Mouse (Mus musculus) hindbrain, embryonic 16.5 days (tissue): ENCODE data around the gene Fgf9. TPM values are rescaled to one million over a fixed set of nuclear protein-coding genes. Genes with fewer than 3 reads are reported as not detected.
A peak's percentile ranks its signal among the peaks of the same experiment; 100 is the strongest.

Experiments
- ATAC-seq: fragments of 200-750 bp; cut with Nextera tagmentation; 2 replicates; pipeline ENCODE4 v1.8.0; 2017; ENCODE audit warnings: moderate TSS enrichment, moderate library complexity
- H3K27ac ChIP-seq: fragments of 300-500 bp; sonication (generic); 2 replicates; pipeline ENCODE4 v1.5.1; 2014; ENCODE audit warnings: low read depth, mild to moderate bottlenecking, control low read depth, low read length, moderate library complexity
- H3K27me3 ChIP-seq: fragments of 300-500 bp; sonication (generic); replicated peaks from 2 replicates; pipeline ENCODE4 v1.6.1; 2014; ENCODE audit warnings: low read length; ENCODE audit not compliant: control insufficient read depth, insufficient read depth
- H3K36me3 ChIP-seq: fragments of 300-500 bp; sonication (generic); 2 replicates; pipeline ENCODE4 v1.6.1; 2014; ENCODE audit warnings: mild to moderate bottlenecking, low read length, moderate library complexity, mixed read lengths; ENCODE audit not compliant: control insufficient read depth, insufficient read depth
- H3K4me1 ChIP-seq: fragments of 300-500 bp; sonication (generic); 2 replicates; pipeline ENCODE4 v1.6.1; 2014; ENCODE audit warnings: low read depth, low read length; ENCODE audit not compliant: control insufficient read depth, insufficient read depth
- H3K4me2 ChIP-seq: fragments of 300-500 bp; sonication (generic); 2 replicates; pipeline ENCODE4 v1.6.1; 2014; ENCODE audit warnings: mild to moderate bottlenecking, low read length, control low read depth, moderate library complexity
- H3K4me3 ChIP-seq: fragments of 300-500 bp; sonication (generic); 2 replicates; pipeline ENCODE4 v1.5.1; 2014; ENCODE audit warnings: mild to moderate bottlenecking, low read length, control low read depth, moderate library complexity
- H3K9ac ChIP-seq: fragments of 300-500 bp; sonication (generic); 2 replicates; pipeline ENCODE4 v1.6.1; 2014; ENCODE audit warnings: low read depth, mild to moderate bottlenecking, control low read depth, low read length, moderate library complexity
- H3K9me3 ChIP-seq: fragments of 300-500 bp; sonication (generic); 2 replicates; pipeline ENCODE4 v1.6.1; 2014; ENCODE audit warnings: mild to moderate bottlenecking, low read length, moderate library complexity; ENCODE audit not compliant: control insufficient read depth
- WGBS: fragments of 180-500 bp; shearing (Covaris S2); extraction: QIAGEN DNeasy Blood & Tissue Kit; methylation state at CpG from one replicate; pipeline ENCODE4 v1.1.7; 2014; 5-methylcytosine and 5-hydroxymethylcytosine counted together
- polyA plus RNA-seq: library from polyadenylated mRNA; unstranded; fragments of >200 nt; fragmentation: Nextera tagmentation; extraction: Ambion mirVana; gene quantifications from 2 replicates; pipeline ENCODE4 v1.2.1, GENCODE M21; 2015

The Fgf9 gene
- polyA plus RNA-seq, 1 experiment from 2014 or later = 31.8 TPM

- Histone ChIP-seq H3K27ac (no peak overlapping the region), H3K9me3 (no peaks in the 10 kb centered on the region), H3K4me1 (peaks cover under 1% of the 10 kb centered on the region), H3K4me2 (no peak overlapping the region), H3K27me3 (no peaks in the 10 kb centered on the region), H3K9ac (no peak overlapping the region), H3K36me3 (peaks cover 5% of the 10 kb centered on the region), H3K4me3 (no peak overlapping the region)
- 62% methylated on average over 1 of the region's 1 CpGs for WGBS
- ATAC-seq = no peak
Measured at GRCm38 (mm10) chr14:58081955-58082354, 11.6 kb downstream of the Fgf9 start.

GRCm38 (mm10) chr14:58084240-58084639 is 13.9 kb downstream of the Fgf9 start:
- 96% methylated on average over 3 of the region's 3 CpGs for WGBS
- no peaks in the 10 kb centered on the region for H3K27me3 ChIP-seq
- peaks cover 5% of the 10 kb centered on the region for H3K36me3 ChIP-seq
- H3K4me2 ChIP-seq = no peak overlapping the region
- H3K4me1 ChIP-seq = peaks cover 3% of the 10 kb centered on the region
- H3K9ac ChIP-seq = no peak overlapping the region
- H3K27ac ChIP-seq = no peak overlapping the region
- H3K4me3 ChIP-seq = no peak overlapping the region
- ATAC-seq = no peak
- no peaks in the 10 kb centered on the region for H3K9me3 ChIP-seq

- WGBS = 33% methylated on average over 4 of the region's 4 CpGs
- H3K27me3 ChIP-seq = no peaks in the 10 kb centered on the region
- H3K4me2 ChIP-seq = no peak overlapping the region
- peaks cover 3% of the 10 kb centered on the region for H3K4me1 ChIP-seq
- H3K36me3 ChIP-seq = peaks cover 5% of the 10 kb centered on the region
- H3K4me3 ChIP-seq = no peak overlapping the region
- no peak for ATAC-seq
- no peak overlapping the region for H3K27ac ChIP-seq
- no peaks in the 10 kb centered on the region for H3K9me3 ChIP-seq
- H3K9ac ChIP-seq = no peak overlapping the region
Measured at GRCm38 (mm10) chr14:58087326-58087725, 17.0 kb downstream of the Fgf9 start.

- Histone ChIP-seq H3K9me3 (no peaks in the 10 kb centered on the region), H3K9ac (no peak overlapping the region), H3K27me3 (no peaks in the 10 kb centered on the region), H3K4me2 (no peak overlapping the region), H3K4me3 (no peak overlapping the region), H3K27ac (no peak overlapping the region), H3K4me1 (peaks cover 3% of the 10 kb centered on the region), H3K36me3 (no peaks in the 10 kb centered on the region)
- WGBS = 86% methylated on average over 5 of the region's 5 CpGs
- no peak for ATAC-seq
Measured at GRCm38 (mm10) chr14:58089486-58089885, 19.1 kb downstream of the Fgf9 start.

- 70% methylated on average over 10 of the region's 10 CpGs for WGBS
- Histone ChIP-seq H3K27ac (no peak overlapping the region), H3K36me3 (no peaks in the 10 kb centered on the region), H3K9ac (no peak overlapping the region), H3K27me3 (no peaks in the 10 kb centered on the region), H3K4me2 (no peak overlapping the region), H3K9me3 (no peaks in the 10 kb centered on the region), H3K4me3 (no peak overlapping the region), H3K4me1 (peaks cover 3% of the 10 kb centered on the region)
- ATAC-seq = no peak
Measured at GRCm38 (mm10) chr14:58091321-58091720, 21.0 kb downstream of the Fgf9 start.

GRCm38 (mm10) chr14:58099599-58099998 is 29.3 kb downstream of the Fgf9 start:
- Histone ChIP-seq H3K27ac (no peak overlapping the region), H3K9ac (no peak overlapping the region), H3K4me3 (no peak overlapping the region), H3K4me2 (no peak overlapping the region), H3K9me3 (no peaks in the 10 kb centered on the region), H3K27me3 (no peaks in the 10 kb centered on the region), H3K4me1 (no peaks in the 10 kb centered on the region), H3K36me3 (no peaks in the 10 kb centered on the region)
- 75% methylated on average over 8 of the region's 8 CpGs for WGBS
- ATAC-seq = 0 out of 2 replicates have a peak, but pooled peaks have one; percentile 24

GRCm38 (mm10) chr14:58101298-58101697 is 31.0 kb downstream of the Fgf9 start:
- no peak overlapping the region for H3K4me2 ChIP-seq
- H3K9ac ChIP-seq = no peak overlapping the region
- no peaks in the 10 kb centered on the region for H3K4me1 ChIP-seq
- ATAC-seq = peak; percentile 65
- no peak overlapping the region for H3K4me3 ChIP-seq
- no peaks in the 10 kb centered on the region for H3K27me3 ChIP-seq
- no peak overlapping the region for H3K27ac ChIP-seq
- H3K9me3 ChIP-seq = no peaks in the 10 kb centered on the region
- 12% methylated on average over 6 of the region's 6 CpGs for WGBS
- no peaks in the 10 kb centered on the region for H3K36me3 ChIP-seq

- H3K36me3 ChIP-seq = no peaks in the 10 kb centered on the region
- no peak for ATAC-seq
- no peak overlapping the region for H3K4me2 ChIP-seq
- no peaks in the 10 kb centered on the region for H3K9me3 ChIP-seq
- WGBS = 71% methylated on average over 8 of the region's 8 CpGs
- no peak overlapping the region for H3K9ac ChIP-seq
- H3K4me3 ChIP-seq = no peak overlapping the region
- H3K4me1 ChIP-seq = no peaks in the 10 kb centered on the region
- H3K27ac ChIP-seq = no peak overlapping the region
- H3K27me3 ChIP-seq = no peaks in the 10 kb centered on the region
Measured at GRCm38 (mm10) chr14:58104266-58104665, 33.9 kb downstream of the Fgf9 start.

GRCm38 (mm10) chr14:58105596-58105995 is 35.2 kb downstream of the Fgf9 start:
- 90% methylated on average over 5 of the region's 5 CpGs for WGBS

GRCm38 (mm10) chr14:58109601-58110000 is 39.3 kb downstream of the Fgf9 start:
- no peaks in the 10 kb centered on the region; the same call in 1 of the 2 replicates for H3K4me1 ChIP-seq
- H3K4me3 ChIP-seq = no peak overlapping the region
- no peak for ATAC-seq
- no peak overlapping the region for H3K4me2 ChIP-seq
- H3K27me3 ChIP-seq = no peaks in the 10 kb centered on the region
- no peaks in the 10 kb centered on the region for H3K9me3 ChIP-seq
- no peak overlapping the region for H3K9ac ChIP-seq
- H3K36me3 ChIP-seq = no peaks in the 10 kb centered on the region
- H3K27ac ChIP-seq = no peak overlapping the region
- 75% methylated on average over 9 of the region's 9 CpGs for WGBS

More at GRCm38 (mm10) chr14:58105596-58105995, 35.2 kb downstream of the Fgf9 start:
- H3K4me2 ChIP-seq = no peak overlapping the region
- H3K9me3 ChIP-seq = no peaks in the 10 kb centered on the region
- H3K36me3 ChIP-seq = no peaks in the 10 kb centered on the region
- no peak overlapping the region for H3K27ac ChIP-seq
- H3K4me3 ChIP-seq = no peak overlapping the region
- no peaks in the 10 kb centered on the region for H3K4me1 ChIP-seq
- no peak for ATAC-seq
- no peak overlapping the region for H3K9ac ChIP-seq
- H3K27me3 ChIP-seq = no peaks in the 10 kb centered on the region
